Mouse (Mus musculus) cerebellum, postnatal 10 days (tissue): ENCODE measurements around the gene Arhgap11a.

ENCODE experiments used
- DNase-seq, 2 experiments: peaks; one replicate each; pipeline ENCODE4 v3.0.0; 2021; ENCODE audit warnings: mixed read lengths in 2 of 2

Gene Arhgap11a

GRCm38 (mm10) chr2:113848245-113849121 lies at the start of gene Arhgap11a:
Arhgap11a (minus strand) TSS chr2:113848661.
- peak; percentile 95 to 98 for DNase-seq

DNA sequence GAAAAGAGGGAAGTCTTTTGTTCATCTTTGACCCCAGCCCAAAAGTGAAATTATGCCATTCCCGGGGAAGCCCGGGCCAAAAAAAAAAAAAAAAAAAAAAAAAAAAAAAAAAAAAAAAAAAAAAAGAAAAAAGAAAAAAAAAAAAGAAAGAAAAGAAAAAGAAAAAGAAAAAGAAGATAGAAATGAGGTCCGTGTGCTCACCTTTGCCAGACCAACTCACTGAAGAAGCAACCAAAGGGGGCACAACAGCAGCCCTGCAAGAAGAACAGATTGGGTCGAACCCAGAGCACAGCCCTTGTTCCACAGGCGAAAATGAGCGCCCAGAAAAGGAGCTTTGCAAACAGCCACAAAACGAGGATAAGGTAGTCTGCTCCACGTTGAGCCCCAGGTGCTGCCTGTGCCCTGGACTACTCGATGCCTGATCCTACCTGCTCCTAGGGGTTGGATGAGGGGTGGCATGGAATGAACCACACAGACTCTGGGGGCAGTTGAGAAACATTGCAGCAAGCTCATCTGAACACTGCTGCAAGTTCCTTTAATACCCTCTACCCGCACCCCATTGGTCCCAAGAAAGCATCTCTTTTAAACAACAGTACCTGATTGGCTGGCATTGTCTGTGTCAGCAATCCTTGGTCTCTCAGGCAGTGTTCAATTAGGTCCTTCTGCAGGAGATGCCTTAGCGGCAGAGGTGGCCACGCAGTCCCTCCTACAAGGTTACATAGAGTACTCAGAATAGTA lies 45.1 kb upstream of the Arhgap11a start:
- DNase-seq: no peak

- DNase-seq: no peak
Measured at GRCm38 (mm10) chr2:113887166-113887565, 38.7 kb upstream of the Arhgap11a start.

DNA sequence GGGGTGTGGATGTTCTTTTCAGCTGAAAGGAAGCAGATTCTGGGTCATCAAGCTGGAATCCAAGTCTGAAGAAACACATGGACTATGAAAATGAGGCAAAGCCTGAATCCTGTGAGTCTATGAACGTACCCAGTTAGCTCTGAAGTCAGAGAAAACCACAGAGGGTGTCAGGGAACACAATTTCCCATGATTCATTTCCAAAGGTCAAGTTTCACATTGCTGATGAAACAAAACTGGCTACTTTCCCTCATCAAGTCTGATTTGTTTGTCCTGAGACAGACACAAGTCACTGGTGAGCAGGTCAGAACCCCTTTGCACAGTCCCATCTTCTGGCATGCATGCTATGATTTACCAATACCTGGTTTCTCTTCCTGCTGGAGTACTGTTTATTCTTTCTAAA lies 37.6 kb upstream of the Arhgap11a start:
- no peak for DNase-seq

DNA sequence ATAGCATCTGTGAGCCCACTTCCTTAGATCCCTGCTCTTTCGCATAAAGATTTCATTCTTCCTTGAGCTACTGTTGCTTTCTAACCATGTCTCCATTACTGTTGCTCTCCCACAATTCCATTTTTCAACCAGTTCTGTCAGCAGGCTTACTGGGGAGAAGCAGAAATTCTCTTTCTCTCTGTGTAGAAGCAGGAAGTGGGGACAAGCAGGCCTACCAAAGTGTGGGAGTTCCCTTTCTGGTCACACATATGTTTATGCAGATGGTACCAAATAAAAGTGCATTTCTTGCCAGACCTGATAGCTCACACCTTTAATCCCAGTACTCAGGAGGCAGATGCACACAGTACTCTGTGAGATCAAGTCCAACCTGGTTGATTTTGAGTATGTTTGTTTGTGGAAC lies 21.7 kb upstream of the Arhgap11a start:
- no peak for DNase-seq

DNA sequence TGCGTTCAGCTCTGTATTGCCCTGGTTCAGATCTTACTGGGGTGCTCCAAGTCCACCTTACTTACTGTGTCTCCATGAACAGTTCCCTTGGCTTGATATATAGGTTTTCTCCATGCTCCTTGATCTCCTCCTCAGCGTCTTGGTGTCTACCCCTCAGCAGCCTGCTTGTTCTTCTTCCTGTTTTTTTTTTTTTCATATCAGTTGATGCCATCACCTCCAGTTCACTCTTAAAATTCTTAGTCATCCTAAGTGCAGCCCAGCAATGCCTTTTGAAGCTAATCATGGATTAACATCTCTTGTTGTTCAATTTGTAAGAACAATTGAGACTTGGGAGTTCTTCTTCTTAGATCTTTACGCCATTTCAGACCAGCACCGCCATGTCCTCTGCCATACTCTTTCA lies 19.9 kb upstream of the Arhgap11a start:
- no peak for DNase-seq

- DNase-seq: peak in 1 of 2 experiments; percentile 65
Measured at GRCm38 (mm10) chr2:113866155-113866554, 17.7 kb upstream of the Arhgap11a start.

GRCm38 (mm10) chr2:113849141-113849540 lies 680 bp upstream of the Arhgap11a start:
- no peak for DNase-seq

- peak in 1 of 2 experiments; percentile 36 for DNase-seq
Measured at GRCm38 (mm10) chr2:113847678-113848244, 700 bp downstream of the Arhgap11a start.

DNA sequence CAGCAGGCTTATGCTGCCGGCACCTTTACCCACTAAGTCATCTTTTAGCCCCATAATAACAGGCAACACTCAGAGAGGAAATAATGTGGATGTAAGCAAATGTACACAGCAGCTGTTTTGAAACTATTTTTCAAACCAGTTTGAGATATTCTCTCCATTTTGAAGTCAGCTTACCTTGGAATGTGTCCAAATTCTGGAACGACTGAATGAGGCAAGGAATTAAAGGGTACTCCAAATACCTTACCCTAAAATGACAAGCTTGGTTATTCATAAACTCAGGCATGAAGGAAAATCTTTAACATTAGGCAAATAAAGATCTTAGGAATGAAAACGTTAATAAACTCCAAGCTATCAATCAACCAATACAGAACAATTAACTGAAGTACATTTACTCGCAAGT lies 3.4 kb downstream of the Arhgap11a start:
- DNase-seq: no peak

- no peak for DNase-seq
Measured at GRCm38 (mm10) chr2:113841656-113842437, 6.6 kb downstream of the Arhgap11a start.

- DNase-seq: no peak
Measured at GRCm38 (mm10) chr2:113839488-113839887, 9.0 kb downstream of the Arhgap11a start.

DNA sequence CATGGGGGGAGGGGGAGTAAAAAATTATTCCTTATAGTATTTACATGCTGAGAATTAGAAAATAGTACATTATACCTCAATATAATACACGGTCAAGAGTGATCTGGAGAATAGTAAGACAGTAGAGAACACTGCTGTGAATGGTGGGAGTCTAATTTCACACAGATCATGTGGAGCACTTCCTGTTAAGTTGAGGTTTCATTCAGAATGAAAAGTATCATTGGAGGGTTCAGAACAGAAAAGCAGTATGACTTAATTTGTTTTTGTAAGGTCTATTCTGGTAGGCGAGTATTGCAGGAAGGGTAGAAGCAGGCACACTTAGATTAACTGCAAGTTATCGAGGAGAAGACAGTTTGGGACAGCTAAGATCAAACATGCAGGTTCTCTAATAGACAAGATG lies 13.2 kb downstream of the Arhgap11a start:
- DNase-seq: no peak

DNA sequence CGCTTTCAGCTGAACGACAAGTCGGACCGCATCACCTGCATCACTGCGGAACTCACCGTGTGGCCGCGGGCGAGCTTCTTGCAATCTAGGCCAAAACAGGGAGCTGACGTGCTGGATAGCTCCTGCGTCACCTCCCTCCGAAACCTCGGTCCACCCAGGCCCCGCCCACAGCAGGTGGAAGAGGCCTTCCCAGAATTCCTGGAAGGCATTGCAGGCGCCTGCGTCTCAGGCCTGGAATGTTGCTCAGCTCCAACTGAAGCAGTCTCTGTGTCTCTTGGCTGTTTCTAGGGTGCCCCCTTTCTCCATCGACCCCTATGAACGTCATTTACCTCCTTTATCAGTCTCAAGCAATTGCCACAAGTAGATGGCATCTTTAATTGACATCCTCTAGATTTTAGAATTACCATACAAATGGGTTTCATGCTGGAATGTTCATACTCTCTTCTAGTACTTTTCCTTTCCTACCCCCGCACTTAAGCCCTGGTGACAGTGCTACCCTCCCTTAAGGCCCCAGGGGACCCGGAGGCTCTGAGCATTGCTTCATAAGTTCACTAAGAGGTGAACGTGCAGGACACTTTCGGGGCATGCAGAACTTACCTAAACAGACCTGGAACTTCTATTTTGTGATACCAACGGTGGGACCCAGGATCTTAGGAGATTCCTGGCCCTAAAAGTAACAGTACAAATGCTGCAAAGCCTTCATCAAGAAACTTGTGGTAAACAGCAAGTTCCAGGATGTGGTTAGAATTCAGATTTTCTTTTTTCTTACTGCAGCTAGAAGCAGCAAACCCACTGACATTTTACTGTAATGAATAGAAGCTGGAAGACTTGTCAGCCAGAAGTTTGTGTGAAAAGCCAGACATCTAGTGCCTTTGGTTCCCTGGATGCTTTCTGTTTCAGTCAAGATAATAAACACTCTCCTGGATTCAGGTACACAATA lies 19.2 kb downstream of the Arhgap11a start, which contains the start of gene Scg5:
Scg5 (minus strand) TSS at position 179 of the 940 bp plus-strand sequence.
- peak; percentile 96 to 98 for DNase-seq

GRCm38 (mm10) chr2:113828086-113828942 lies 20.1 kb downstream of the Arhgap11a start:
- peak; percentile 32 to 61 for DNase-seq

- peak; percentile 55 to 70 for DNase-seq
Measured at GRCm38 (mm10) chr2:113823909-113824308, 24.6 kb downstream of the Arhgap11a start.

DNA sequence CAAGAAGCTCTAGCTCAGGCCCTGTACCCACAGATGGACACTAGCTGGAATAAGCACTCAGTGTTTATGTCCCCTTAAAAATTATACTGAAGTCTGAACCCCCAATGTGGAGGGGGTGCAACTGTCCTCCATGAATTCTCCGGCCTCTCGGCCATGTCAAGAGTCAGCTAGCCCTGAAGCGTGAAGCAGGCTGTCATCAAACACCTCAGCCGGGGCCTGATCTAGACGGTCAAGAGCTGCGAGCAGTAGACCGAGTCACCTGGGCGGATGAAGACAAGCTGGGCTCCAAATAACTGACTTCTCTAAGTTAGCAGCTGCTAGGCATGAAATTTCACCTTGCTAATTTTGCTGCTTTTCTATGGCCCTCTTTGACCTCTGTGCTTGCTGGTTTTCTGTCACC lies 26.1 kb downstream of the Arhgap11a start:
- no peak for DNase-seq

GRCm38 (mm10) chr2:113821176-113821734 lies 27.2 kb downstream of the Arhgap11a start:
- DNase-seq: no peak

- DNase-seq: no peak
Measured at GRCm38 (mm10) chr2:113820117-113820516, 28.3 kb downstream of the Arhgap11a start.
